Mouse (Mus musculus) megakaryocyte, embryonic 14.5 days (primary cell): Measurements from ENCODE around the gene Cd70.

Experiments used
- FLI1 ChIP-seq: IDR thresholded peaks from 2 replicates; pipeline ENCODE4 v1.6.1; 2012; ENCODE audit warnings: low read length, inconsistent platforms, mixed read lengths
- GATA1 ChIP-seq: IDR thresholded peaks from 3 replicates; pipeline ENCODE4 v1.6.1; 2012; ENCODE audit warnings: mixed read lengths, low read length, inconsistent platforms, borderline replicate concordance

DNA sequence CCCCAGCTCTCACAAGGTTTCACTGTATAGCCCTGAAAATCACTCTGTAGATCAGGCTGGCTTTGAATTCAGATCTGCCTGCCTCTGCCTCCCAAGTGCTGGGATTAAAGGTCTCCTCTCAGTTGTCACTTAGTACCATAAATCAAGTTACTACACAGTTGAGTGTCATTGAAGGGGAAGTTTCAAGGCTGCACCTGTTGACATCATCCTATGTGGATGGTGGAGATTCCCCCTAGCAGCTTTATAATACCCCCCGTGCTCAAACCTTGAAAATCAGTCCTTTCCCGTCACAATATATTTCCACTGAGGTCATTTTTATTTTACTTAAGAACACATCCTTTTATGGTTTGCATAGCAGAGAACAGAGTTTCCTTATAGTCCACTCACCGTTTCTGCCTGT lies 5.9 kb downstream of the Cd70 start:
- no peak for TF ChIP-seq GATA1
- TF ChIP-seq FLI1: no peak
